ENCODE assay signal across 9 mouse cellular contexts in the genomic region with DNA sequence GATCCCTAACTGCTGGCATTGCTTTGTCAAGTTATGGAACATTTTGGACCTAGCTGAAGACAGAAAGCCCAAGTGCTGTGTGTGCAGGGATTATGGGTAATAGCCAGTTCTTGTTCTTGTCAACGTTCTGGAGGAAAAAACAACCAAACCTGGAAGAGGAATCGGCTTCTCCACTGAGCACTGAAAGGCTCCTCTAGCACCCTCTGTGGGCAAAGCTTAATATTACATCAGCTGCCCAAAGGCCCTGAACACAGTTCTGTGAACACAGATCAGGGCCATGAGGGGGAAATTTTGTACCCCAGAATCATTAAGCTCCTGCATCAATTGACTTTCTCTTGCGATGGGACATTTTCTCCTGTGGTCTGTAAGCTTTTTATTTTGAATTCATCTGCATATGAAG.
A peak's percentile ranks its signal among the peaks of the same experiment; 100 is the strongest.
DNase-seq lines count a peak whose midpoint lies in the region; TF ChIP-seq lines count a peak whose summit lies in the region.
"Had no signal": no experiment of that assay in that cellular context is flagged by ENCODE, and none has a peak within 500 bp of the region (broad histone marks: within the 10 kb centered on the region; RNA-seq: fewer than 3 reads in every experiment).

No protein-coding gene starts in this region.

- no peak overlapping the region for H3K4me3 ChIP-seq in E14TG2a.4 (replicated peaks; ENCODE audit: low read length)
- H3K4me3 ChIP-seq: stomach, embryonic 15.5 days had no signal

- H3K27me3 ChIP-seq in E14TG2a.4 (ENCODE audit: insufficient read depth, low read length), result no peaks in the 10 kb centered on the region
- H3K27me3 ChIP-seq: stomach, embryonic 15.5 days had no signal

- H3K36me3 ChIP-seq in E14TG2a.4 (ENCODE audit: insufficient read depth, low read length), result no peaks in the 10 kb centered on the region
- H3K36me3 ChIP-seq: stomach, embryonic 15.5 days had no signal

- peak; percentile 72 for DNase-seq in embryo, embryonic 10.5 days (ENCODE audit: low spot score)
- no peak for DNase-seq in embryo, embryonic 11 days
- DNase-seq in left cerebral cortex, adult 18-20 months (ENCODE audit: low spot score in 2 of 2), result peak; percentile 14 to 34
- no peak for DNase-seq in left cerebral cortex, postnatal 10 days (ENCODE audit: extremely low spot score in 1 of 2, low spot score in 2 of 2)
- DNase-seq in frontal cortex, postnatal 36 days (ENCODE audit: low spot score in 2 of 2), result peak; percentile 11 to 25
- no peak for DNase-seq in neural tube, embryonic 10.5 days (ENCODE audit: extremely low spot score, low spot score)
- DNase-seq in c-Kit-positive CD71-positive TER-119-positive erythroid progenitor cells, embryonic 14.5 days (ENCODE audit: low spot score), result no peak

- H3K4me1 ChIP-seq in E14TG2a.4 (replicated peaks; ENCODE audit: low read depth, low read length), result no peaks in the 10 kb centered on the region
- H3K4me1 ChIP-seq: stomach, embryonic 15.5 days had no signal

- intact Hi-C loops in left cerebral cortex, postnatal 10 days (cut with DNase I), result no loop called here

- TF ChIP-seq CTCF in E14TG2a.4 (conservative IDR thresholded peaks at IDR 0.05; ENCODE audit: low read length), result peak; percentile 92

- no peaks in the 10 kb centered on the region for H3K9me3 ChIP-seq in E14TG2a.4 (ENCODE audit: low read length)
- H3K9me3 ChIP-seq: stomach, embryonic 15.5 days had no signal

Comparison
In these comparisons a context has a peak if more than half of its experiments do, and no peak if none do; other contexts are left out.
1. DNase-seq: peak in embryo, embryonic 10.5 days (single experiment), left cerebral cortex, adult 18-20 months (2 of 2) and frontal cortex, postnatal 36 days (2 of 2); none in embryo, embryonic 11 days (single experiment), left cerebral cortex, postnatal 10 days (0 of 2), neural tube, embryonic 10.5 days (single experiment) and c-Kit-positive CD71-positive TER-119-positive erythroid progenitor cells, embryonic 14.5 days (single experiment).